Mouse (Mus musculus) heart, postnatal 0 days (tissue): ENCODE data around the gene Myo1d. TPM values are rescaled to one million over a fixed set of nuclear protein-coding genes. Genes with fewer than 3 reads are reported as not detected.

ENCODE experiments used
- ATAC-seq: fragments of 200-750 bp; cut with Nextera tagmentation; 2 replicates; pipeline ENCODE4 v1.8.0; 2017; ENCODE audit warnings: low read depth, moderate number of reproducible peaks, moderate library complexity; ENCODE audit not compliant: insufficient read depth
- DNase-seq: peaks from one replicate; pipeline ENCODE4 v3.0.0-alpha.2; 2016; ENCODE audit warnings: low spot score
- H3K27ac ChIP-seq: fragments of 300-500 bp; sonication (generic); 2 replicates; pipeline ENCODE4 v1.5.1; 2014; ENCODE audit warnings: low read depth, mild to moderate bottlenecking
- H3K27me3 ChIP-seq: fragments of 300-500 bp; sonication (generic); 2 replicates; pipeline ENCODE4 v1.6.1; 2014; ENCODE audit warnings: low read length, mixed read lengths; ENCODE audit not compliant: control insufficient read depth, insufficient read depth
- H3K36me3 ChIP-seq: fragments of 300-500 bp; sonication (generic); replicated peaks from 2 replicates; pipeline ENCODE4 v1.6.1; 2014; ENCODE audit warnings: low read length, mixed read lengths; ENCODE audit not compliant: control insufficient read depth, insufficient read depth
- H3K4me1 ChIP-seq: fragments of 300-500 bp; sonication (generic); 2 replicates; pipeline ENCODE4 v1.6.1; 2014; ENCODE audit warnings: antibody characterized with exemption; ENCODE audit not compliant: control insufficient read depth, insufficient read depth
- H3K4me2 ChIP-seq: fragments of 300-500 bp; sonication (generic); 2 replicates; pipeline ENCODE4 v1.6.1; 2014; ENCODE audit warnings: low read depth, mild to moderate bottlenecking, low read length, moderate library complexity
- H3K4me3 ChIP-seq: fragments of 300-500 bp; sonication (generic); 2 replicates; pipeline ENCODE4 v1.5.1; 2014; ENCODE audit warnings: low read depth, low read length
- H3K9ac ChIP-seq: fragments of 300-500 bp; sonication (generic); replicated peaks from 2 replicates; pipeline ENCODE4 v1.6.1; 2014; ENCODE audit warnings: low read depth, low read length, mixed read lengths
- H3K9me3 ChIP-seq: fragments of 300-500 bp; sonication (generic); replicated peaks from 2 replicates; pipeline ENCODE4 v1.6.1; 2016; ENCODE audit warnings: low read length; ENCODE audit not compliant: control insufficient read depth
- CTCF ChIP-seq: IDR thresholded peaks from 2 replicates; pipeline ENCODE4 v1.5.1; 2016; ENCODE audit warnings: antibody characterized with exemption, control low read depth, low read depth
- EP300 ChIP-seq: IDR thresholded peaks from 2 replicates; pipeline ENCODE4 v1.6.1; 2016; ENCODE audit warnings: antibody characterized with exemption, low read depth
- WGBS: fragments of 180-500 bp; shearing (Covaris S2); extraction: QIAGEN DNeasy Blood & Tissue Kit; methylation state at CpG from one replicate; pipeline ENCODE4 v1.1.7; 2014; 5-methylcytosine and 5-hydroxymethylcytosine counted together
- polyA plus RNA-seq: library from polyadenylated mRNA; unstranded; fragments of >200 nt; fragmentation: Nextera tagmentation; extraction: Ambion mirVana; gene quantifications from 2 replicates; pipeline ENCODE4 v1.2.1, GENCODE M21; 2015
- total RNA-seq: library from RNA; depleted of rRNA; stranded (reverse); fragments of >200 nt; gene quantifications from 2 replicates; pipeline ENCODE4 v1.2.3, GENCODE M21; 2014; ENCODE audit warnings: low replicate concordance

Gene Myo1d
- total and polyA plus RNA-seq, 2 experiments from 2014 or later: 4.5 to 4.6 TPM

GRCm38 (mm10) chr11:80762066-80762465 is 17.8 kb downstream of the Myo1d start:
- H3K36me3 ChIP-seq: no peaks in the 10 kb centered on the region
- H3K4me2 ChIP-seq: no peak overlapping the region
- 58% methylated on average over 4 of the region's 4 CpGs for WGBS
- H3K4me1 ChIP-seq: peaks cover 9% of the 10 kb centered on the region; the same call in 1 of the 2 replicates
- no peak for TF ChIP-seq EP300
- TF ChIP-seq CTCF: no peak
- no peak for ATAC-seq
- no peak overlapping the region for H3K4me3 ChIP-seq
- no peak overlapping the region for H3K9ac ChIP-seq
- H3K27me3 ChIP-seq: no peaks in the 10 kb centered on the region
- no peak for DNase-seq
- no peak overlapping the region for H3K27ac ChIP-seq
- no peaks in the 10 kb centered on the region for H3K9me3 ChIP-seq

DNA sequence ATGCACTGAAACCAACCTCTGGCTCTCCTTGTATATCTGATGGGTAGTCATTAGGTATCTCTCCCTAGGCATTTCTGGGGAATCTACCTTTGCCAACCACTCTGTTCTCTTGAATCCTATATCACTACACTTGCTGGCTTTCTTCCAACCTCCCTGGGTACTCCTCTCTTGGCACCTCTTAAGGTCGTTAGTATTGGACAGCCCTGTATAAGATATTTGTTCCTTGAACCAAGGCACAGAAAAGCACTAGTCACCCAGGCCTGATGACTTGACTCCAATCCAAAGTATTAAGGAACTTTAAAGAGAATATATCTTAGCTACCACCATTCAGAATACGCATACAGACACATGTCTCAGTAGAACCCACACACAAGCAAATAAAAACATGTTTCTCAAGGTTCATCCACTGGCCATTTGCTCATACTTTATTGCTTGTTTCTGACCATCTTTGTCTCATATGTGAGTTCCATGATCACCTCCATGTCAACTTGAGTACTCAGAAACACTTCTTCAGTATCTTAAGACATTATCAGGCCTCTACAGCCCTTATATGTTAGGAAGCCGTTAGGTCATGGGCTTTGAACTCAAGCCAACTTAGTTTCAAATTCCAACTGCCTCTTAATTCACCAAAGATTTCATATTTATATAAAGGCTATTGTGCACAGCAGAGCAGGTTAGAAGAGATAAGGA is 18.4 kb downstream of the Myo1d start:
- no peak overlapping the region for H3K9ac ChIP-seq
- H3K9me3 ChIP-seq: no peaks in the 10 kb centered on the region
- no peaks in the 10 kb centered on the region for H3K27me3 ChIP-seq
- TF ChIP-seq EP300 (no peak), CTCF (no peak)
- H3K4me2 ChIP-seq: no peak overlapping the region
- 0 out of 2 replicates have a peak, but pooled peaks cover 3% of the 10 kb centered on the region for H3K4me1 ChIP-seq
- no peak overlapping the region for H3K27ac ChIP-seq
- ATAC-seq (no peak), DNase-seq (no peak)
- 44% methylated on average over 3 of the region's 3 CpGs for WGBS
- H3K4me3 ChIP-seq: no peak overlapping the region
- no peaks in the 10 kb centered on the region for H3K36me3 ChIP-seq

GRCm38 (mm10) chr11:80759023-80759422 is 20.8 kb downstream of the Myo1d start:
- no peak overlapping the region for H3K4me3 ChIP-seq
- WGBS: 75% methylated on average over 3 of the region's 3 CpGs
- no peak overlapping the region for H3K4me2 ChIP-seq

DNA sequence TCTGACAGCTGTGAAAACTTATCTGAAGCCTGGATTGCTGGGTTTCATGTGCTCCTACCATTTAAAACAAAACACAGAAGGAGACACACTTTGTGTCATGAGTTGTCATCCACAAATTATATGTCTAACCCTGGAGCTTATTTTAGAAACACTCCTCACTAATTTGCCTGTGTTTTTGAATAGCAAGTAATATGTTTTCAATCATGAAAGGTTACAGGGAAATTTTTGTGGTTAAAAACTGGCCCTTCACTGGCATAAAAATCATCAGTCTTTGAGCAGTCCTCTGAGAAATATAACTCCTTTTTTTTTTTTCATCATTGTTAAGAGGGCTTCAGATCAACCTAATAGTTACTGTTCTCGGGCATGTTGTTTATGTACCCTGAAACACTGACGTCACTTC is 25.6 kb downstream of the Myo1d start:
- 72% methylated on average over 2 of the region's 2 CpGs for WGBS
- Histone ChIP-seq H3K36me3 (no peaks in the 10 kb centered on the region), H3K4me1 (no peaks in the 10 kb centered on the region), H3K4me3 (no peak overlapping the region), H3K9me3 (no peaks in the 10 kb centered on the region), H3K27ac (no peak overlapping the region), H3K9ac (no peak overlapping the region), H3K27me3 (no peaks in the 10 kb centered on the region), H3K4me2 (no peak overlapping the region)
- no peak for TF ChIP-seq CTCF
- TF ChIP-seq EP300: no peak
- DNase-seq (no peak), ATAC-seq (no peak)

More at GRCm38 (mm10) chr11:80759023-80759422, 20.8 kb downstream of the Myo1d start:
- ATAC-seq (no peak), DNase-seq (no peak)
- Histone ChIP-seq H3K9me3 (no peaks in the 10 kb centered on the region), H3K9ac (no peak overlapping the region), H3K27me3 (no peaks in the 10 kb centered on the region), H3K36me3 (no peaks in the 10 kb centered on the region), H3K4me1 (no peaks in the 10 kb centered on the region), H3K27ac (no peak overlapping the region)
- TF ChIP-seq CTCF: no peak
- no peak for TF ChIP-seq EP300

- Histone ChIP-seq H3K4me3 (no peak overlapping the region), H3K4me2 (no peak overlapping the region), H3K36me3 (no peaks in the 10 kb centered on the region), H3K27me3 (no peaks in the 10 kb centered on the region), H3K4me1 (no peaks in the 10 kb centered on the region), H3K27ac (no peak overlapping the region), H3K9ac (no peak overlapping the region), H3K9me3 (no peaks in the 10 kb centered on the region)
- ATAC-seq (no peak), DNase-seq (no peak)
- TF ChIP-seq EP300 (no peak), CTCF (no peak)
- 64% methylated on average over 1 of the region's 1 CpGs for WGBS
Observed at GRCm38 (mm10) chr11:80751168-80751567, 28.7 kb downstream of the Myo1d start.

DNA sequence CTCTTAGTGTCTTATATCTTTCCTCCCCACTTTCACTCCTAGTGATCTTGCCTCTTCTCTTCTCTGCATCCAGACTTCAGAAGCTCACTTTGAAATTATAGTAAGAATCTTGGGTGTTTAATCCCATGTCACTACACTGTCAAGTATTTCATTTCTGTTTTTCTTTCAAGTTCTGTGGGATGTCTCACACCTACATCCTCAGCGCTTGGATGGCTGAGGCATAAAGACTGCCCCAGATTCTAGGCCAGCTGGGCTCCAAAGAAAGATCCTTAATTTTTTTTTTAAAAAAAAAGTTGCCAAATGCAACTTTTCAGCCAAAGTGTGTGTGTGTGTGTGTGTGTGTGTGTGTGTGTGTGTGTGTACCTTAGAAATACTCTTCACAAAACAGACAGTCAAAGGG is 30.6 kb downstream of the Myo1d start:
- H3K4me1 ChIP-seq: no peaks in the 10 kb centered on the region
- no peaks in the 10 kb centered on the region for H3K36me3 ChIP-seq
- ATAC-seq: no peak
- no peak overlapping the region for H3K9ac ChIP-seq
- no peaks in the 10 kb centered on the region for H3K9me3 ChIP-seq
- 92% methylated on average over 1 of the region's 1 CpGs for WGBS
- H3K27me3 ChIP-seq: no peaks in the 10 kb centered on the region
- no peak for DNase-seq
- no peak overlapping the region for H3K4me2 ChIP-seq
- no peak overlapping the region for H3K27ac ChIP-seq
- H3K4me3 ChIP-seq: no peak overlapping the region
- TF ChIP-seq EP300 (no peak), CTCF (no peak)
